Mouse (Mus musculus): Measurements from ENCODE around the gene E4f1.

GRCm38 (mm10) chr17:24476022-24476776, 6.1 kb upstream of the E4f1 start:
- TF ChIP-seq CTCF (IDR thresholded peaks at IDR 0.05; ENCODE audit: extremely low read depth, insufficient read depth, low read length) (no peak), POLR2A (IDR thresholded peaks at IDR 0.05; ENCODE audit: extremely low read depth, insufficient read depth, low read length) (no peak)

All from cortical plate, adult 2 months (tissue).